Mouse (Mus musculus) neural tube, embryonic 13.5 days (tissue): ENCODE results near the gene Tent4b. TPM values are rescaled to one million over a fixed set of nuclear protein-coding genes. Genes with fewer than 3 reads are reported as not detected.
A peak's percentile ranks its signal among the peaks of the same experiment; 100 is the strongest.
"Not testable (repeated sequence)": the region's sequence is repeated elsewhere in the genome, so short reads cannot be mapped to it uniquely, and the experiment has no call there.

ENCODE experiments used
- ATAC-seq: fragments of 200-750 bp; cut with Nextera tagmentation; 2 replicates; pipeline ENCODE4 v1.8.0; 2017; ENCODE audit warnings: low read depth, mild to moderate bottlenecking, moderate TSS enrichment, moderate library complexity
- H3K27ac ChIP-seq: fragments of 300-500 bp; sonication (generic); replicated peaks from 2 replicates; pipeline ENCODE4 v1.5.1; 2015; ENCODE audit warnings: moderate library complexity, mild to moderate bottlenecking, inconsistent platforms
- H3K27me3 ChIP-seq: fragments of 300-500 bp; sonication (generic); 2 replicates; pipeline ENCODE4 v1.6.1; 2015; ENCODE audit warnings: mild to moderate bottlenecking, inconsistent platforms
- H3K36me3 ChIP-seq: fragments of 300-500 bp; sonication (generic); 2 replicates; pipeline ENCODE4 v1.6.1; 2015; ENCODE audit warnings: mild to moderate bottlenecking, inconsistent platforms
- H3K4me1 ChIP-seq: fragments of 300-500 bp; sonication (generic); replicated peaks from 2 replicates; pipeline ENCODE4 v1.6.1; 2015; ENCODE audit warnings: inconsistent platforms
- H3K4me2 ChIP-seq: fragments of 300-500 bp; sonication (generic); 2 replicates; pipeline ENCODE4 v1.6.1; 2015; ENCODE audit warnings: inconsistent platforms, mild to moderate bottlenecking, moderate library complexity
- H3K4me3 ChIP-seq: fragments of 300-500 bp; sonication (generic); 2 replicates; pipeline ENCODE4 v1.5.1; 2015; ENCODE audit warnings: mild to moderate bottlenecking, inconsistent platforms
- H3K9ac ChIP-seq: fragments of 300-500 bp; sonication (generic); 2 replicates; pipeline ENCODE4 v1.6.1; 2015; ENCODE audit warnings: moderate library complexity, mild to moderate bottlenecking, inconsistent platforms
- H3K9me3 ChIP-seq: fragments of 300-500 bp; sonication (generic); 2 replicates; pipeline ENCODE4 v1.6.1; 2016; ENCODE audit warnings: inconsistent platforms
- WGBS: fragments of 180-500 bp; shearing (Covaris S2); methylation state at CpG from one replicate; pipeline ENCODE4 v1.1.7; 2015; 5-methylcytosine and 5-hydroxymethylcytosine counted together
- polyA plus RNA-seq: library from polyadenylated mRNA; unstranded; fragments of >200 nt; fragmentation: Nextera tagmentation; extraction: Ambion mirVana; gene quantifications from 2 replicates; pipeline ENCODE4 v1.2.1, GENCODE M21; 2015

Tent4b gene
- polyA plus RNA-seq, 1 experiment from 2014 or later = 10.0 TPM

DNA sequence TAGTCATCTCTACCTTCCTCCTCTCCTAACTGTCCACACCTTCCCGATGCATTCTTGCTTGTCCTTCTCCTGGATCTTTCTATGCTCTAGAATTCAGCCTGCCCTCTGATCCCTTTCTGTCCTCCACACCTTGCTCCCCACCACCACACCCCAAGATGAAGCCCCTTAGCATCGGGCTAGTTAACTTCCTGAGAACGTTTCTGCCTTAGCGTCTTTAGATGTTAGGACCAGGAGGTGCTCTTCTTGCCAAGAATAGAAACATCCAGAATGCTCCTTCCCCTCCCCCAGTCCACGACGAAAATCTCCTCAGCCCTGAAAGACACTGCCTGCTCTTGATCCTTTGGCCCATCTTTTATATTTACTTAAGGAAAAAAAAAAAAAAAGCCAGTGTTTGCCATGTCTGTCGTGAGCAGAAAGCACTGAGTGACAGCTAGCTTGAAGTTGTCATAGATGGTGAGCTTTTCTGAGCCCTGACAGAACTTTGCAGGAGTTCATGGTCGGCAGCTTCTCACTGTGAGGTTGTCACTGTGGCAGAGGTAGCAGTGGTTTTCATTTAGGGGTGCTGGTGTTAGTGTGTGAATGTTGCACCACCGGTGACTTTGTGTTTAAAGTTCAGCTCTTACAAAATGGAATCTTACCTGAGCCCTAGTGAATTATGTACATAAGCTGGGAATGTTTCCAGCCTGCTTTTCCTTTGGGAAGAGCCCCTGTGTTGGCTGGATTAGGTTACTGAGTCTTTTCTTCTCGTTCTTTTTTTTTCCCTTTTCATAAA, 1.9 kb downstream of the Tent4b start:
- no peak for ATAC-seq
- peak overlapping the region; percentile 91 for H3K9ac ChIP-seq
- 27% methylated on average over 10 of the region's 10 CpGs for WGBS
- no peaks in the 10 kb centered on the region for H3K27me3 ChIP-seq
- peak overlapping the region; percentile 91 for H3K4me3 ChIP-seq
- no peaks in the 10 kb centered on the region for H3K9me3 ChIP-seq
- peak overlapping the region; percentile 89 for H3K4me2 ChIP-seq
- H3K4me1 ChIP-seq = peaks cover 60% of the 10 kb centered on the region
- no peak overlapping the region for H3K27ac ChIP-seq
- H3K36me3 ChIP-seq = no peaks in the 10 kb centered on the region

- no peaks in the 10 kb centered on the region for H3K36me3 ChIP-seq
- H3K4me1 ChIP-seq = peaks cover 63% of the 10 kb centered on the region
- H3K27me3 ChIP-seq = no peaks in the 10 kb centered on the region
- peak overlapping the region; percentile 91 for H3K9ac ChIP-seq
- H3K9me3 ChIP-seq = no peaks in the 10 kb centered on the region
- ATAC-seq = no peak
- peak overlapping the region; percentile 89 for H3K4me2 ChIP-seq
- H3K27ac ChIP-seq = no peak overlapping the region
- WGBS = 54% methylated on average over 3 of the region's 3 CpGs
- peak overlapping the region; percentile 91 for H3K4me3 ChIP-seq
Observed at GRCm38 (mm10) chr8:88201641-88202040, 2.6 kb downstream of the Tent4b start.

DNA sequence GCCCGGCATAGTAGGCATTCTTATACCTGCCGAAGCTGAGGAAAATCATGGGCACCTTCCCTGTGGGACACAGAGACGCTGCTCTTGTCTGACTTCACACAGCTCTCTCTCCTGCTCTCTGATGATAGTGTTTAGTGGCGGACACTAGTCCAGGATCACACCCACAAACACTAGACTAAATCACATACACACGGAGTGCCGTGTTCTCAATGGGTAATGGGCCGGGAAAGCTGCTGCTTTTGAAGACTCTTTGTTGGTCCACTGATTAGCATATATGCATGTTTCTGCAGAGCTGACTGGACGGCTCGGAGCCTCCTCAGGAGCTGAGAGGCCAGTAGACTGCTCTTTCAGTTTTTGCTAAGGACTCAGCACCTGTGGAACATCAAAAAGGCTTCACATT, 7.0 kb downstream of the Tent4b start:
- no peak overlapping the region for H3K9ac ChIP-seq
- no peak overlapping the region for H3K4me3 ChIP-seq
- peaks cover 50% of the 10 kb centered on the region for H3K4me1 ChIP-seq
- H3K27me3 ChIP-seq = no peaks in the 10 kb centered on the region
- H3K4me2 ChIP-seq = no peak overlapping the region
- WGBS = 51% methylated on average over 9 of the region's 9 CpGs
- H3K9me3 ChIP-seq = no peaks in the 10 kb centered on the region
- no peak overlapping the region for H3K27ac ChIP-seq
- 0 out of 2 replicates have a peak, but pooled peaks cover 5% of the 10 kb centered on the region for H3K36me3 ChIP-seq
- ATAC-seq = no peak

- 0 out of 2 replicates have a peak, but pooled peaks cover 5% of the 10 kb centered on the region for H3K36me3 ChIP-seq
- no peak overlapping the region for H3K4me2 ChIP-seq
- no peak overlapping the region for H3K9ac ChIP-seq
- 87% methylated on average over 7 of the region's 7 CpGs for WGBS
- no peaks in the 10 kb centered on the region for H3K27me3 ChIP-seq
- peaks cover 38% of the 10 kb centered on the region for H3K4me1 ChIP-seq
- no peak overlapping the region for H3K4me3 ChIP-seq
- no peak for ATAC-seq
- H3K27ac ChIP-seq = no peak overlapping the region
- H3K9me3 ChIP-seq = no peaks in the 10 kb centered on the region
Observed at GRCm38 (mm10) chr8:88207121-88207821, 8.3 kb downstream of the Tent4b start.

GRCm38 (mm10) chr8:88209930-88210827, 11.2 kb downstream of the Tent4b start:
- H3K4me3 ChIP-seq = not testable (repeated sequence)

GRCm38 (mm10) chr8:88221353-88221752, 22.3 kb downstream of the Tent4b start:
- H3K36me3 ChIP-seq = no peaks in the 10 kb centered on the region
- no peaks in the 10 kb centered on the region for H3K9me3 ChIP-seq
- H3K4me2 ChIP-seq = no peak overlapping the region
- no peak for ATAC-seq
- H3K27ac ChIP-seq = no peak overlapping the region
- H3K9ac ChIP-seq = no peak overlapping the region
- peaks cover 29% of the 10 kb centered on the region for H3K4me1 ChIP-seq
- no peak overlapping the region for H3K4me3 ChIP-seq
- no peaks in the 10 kb centered on the region for H3K27me3 ChIP-seq
- WGBS = 65% methylated on average over 4 of the region's 4 CpGs

More at GRCm38 (mm10) chr8:88209930-88210827, 11.2 kb downstream of the Tent4b start:
- not testable (repeated sequence) for H3K36me3 ChIP-seq, H3K9ac ChIP-seq, H3K27me3 ChIP-seq, H3K27ac ChIP-seq, H3K4me2 ChIP-seq, H3K9me3 ChIP-seq, H3K4me1 ChIP-seq, ATAC-seq
- WGBS = 90% methylated on average over 5 of the region's 6 CpGs

- 0 out of 2 replicates have a peak overlapping the region, but pooled peaks have one; percentile 31 for H3K9ac ChIP-seq
Observed at GRCm38 (mm10) chr8:88225358-88225757, 26.3 kb downstream of the Tent4b start.

DNA sequence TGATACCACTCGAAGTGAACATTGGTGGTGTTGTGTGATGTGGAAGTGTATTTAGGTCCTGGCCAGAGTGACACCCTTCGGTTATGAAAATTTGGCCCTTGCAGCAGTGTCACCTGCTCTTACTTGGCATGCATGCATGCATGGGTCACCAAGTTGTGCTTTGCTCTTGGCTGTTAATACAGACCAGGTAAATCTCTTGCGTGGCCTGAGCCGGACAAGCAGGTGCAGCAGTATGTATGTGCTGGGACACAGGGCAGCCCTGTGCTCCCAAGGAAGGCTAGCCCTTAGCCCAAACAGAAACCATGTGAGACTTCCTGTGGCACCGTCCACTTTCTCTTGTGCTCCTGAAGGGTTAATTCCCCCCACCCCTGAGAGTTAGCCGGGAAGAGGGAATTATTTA, 28.8 kb downstream of the Tent4b start:
- ATAC-seq = 0 out of 2 replicates have a peak, but pooled peaks have one; percentile 29
- Histone ChIP-seq H3K36me3 (no peaks in the 10 kb centered on the region), H3K9ac (no peak overlapping the region), H3K9me3 (no peaks in the 10 kb centered on the region), H3K27ac (peak overlapping the region; percentile 34; the same call in 1 of the 2 replicates), H3K4me1 (peaks cover 62% of the 10 kb centered on the region), H3K27me3 (no peaks in the 10 kb centered on the region), H3K4me3 (no peak overlapping the region), H3K4me2 (peak overlapping the region; percentile 2; the same call in 1 of the 2 replicates)
- WGBS = 50% methylated on average over 6 of the region's 6 CpGs

More at GRCm38 (mm10) chr8:88225358-88225757, 26.3 kb downstream of the Tent4b start:
- peak; percentile 66 for ATAC-seq
- 11% methylated on average over 5 of the region's 5 CpGs for WGBS
- Histone ChIP-seq H3K4me3 (no peak overlapping the region), H3K27ac (peak overlapping the region; percentile 84), H3K27me3 (no peaks in the 10 kb centered on the region), H3K4me2 (no peak overlapping the region), H3K4me1 (peaks cover 53% of the 10 kb centered on the region), H3K36me3 (no peaks in the 10 kb centered on the region), H3K9me3 (no peaks in the 10 kb centered on the region)

GRCm38 (mm10) chr8:88228286-88228685, 29.3 kb downstream of the Tent4b start:
- Histone ChIP-seq H3K9ac (no peak overlapping the region), H3K36me3 (no peaks in the 10 kb centered on the region), H3K27ac (peak overlapping the region; percentile 34; the same call in 1 of the 2 replicates), H3K27me3 (no peaks in the 10 kb centered on the region), H3K9me3 (no peaks in the 10 kb centered on the region), H3K4me2 (peak overlapping the region; percentile 2; the same call in 1 of the 2 replicates), H3K4me3 (no peak overlapping the region), H3K4me1 (peaks cover 67% of the 10 kb centered on the region)
- ATAC-seq = no peak
- WGBS = 36% methylated on average over 1 of the region's 1 CpGs

DNA sequence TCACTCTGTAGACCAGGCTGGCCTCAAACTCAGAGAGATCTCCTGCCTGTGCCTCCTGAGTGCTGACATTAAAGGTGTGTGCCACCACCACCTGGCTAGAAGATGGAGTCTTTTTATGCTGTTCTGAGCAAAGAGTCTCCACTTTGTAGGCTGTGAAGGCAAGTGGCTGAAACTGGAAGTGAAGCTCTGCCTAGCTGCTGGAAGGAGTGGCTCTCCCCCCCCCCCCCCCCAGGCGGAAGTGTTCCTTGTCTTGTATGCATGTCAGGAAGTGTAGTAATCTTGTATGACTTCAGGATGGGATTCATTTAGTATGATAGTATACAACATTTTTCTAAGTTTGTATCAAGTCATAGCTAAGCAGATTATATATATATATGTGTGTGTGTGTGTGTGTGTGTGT, 29.8 kb downstream of the Tent4b start:
- no peak overlapping the region for H3K9ac ChIP-seq
- peaks cover 71% of the 10 kb centered on the region for H3K4me1 ChIP-seq
- H3K9me3 ChIP-seq = no peaks in the 10 kb centered on the region
- ATAC-seq = no peak
- H3K36me3 ChIP-seq = no peaks in the 10 kb centered on the region
- H3K4me2 ChIP-seq = no peak overlapping the region
- no peak overlapping the region for H3K27ac ChIP-seq
- H3K4me3 ChIP-seq = no peak overlapping the region
- WGBS = no CpG with 5 or more reads among the region's 1 CpGs
- H3K27me3 ChIP-seq = no peaks in the 10 kb centered on the region

DNA sequence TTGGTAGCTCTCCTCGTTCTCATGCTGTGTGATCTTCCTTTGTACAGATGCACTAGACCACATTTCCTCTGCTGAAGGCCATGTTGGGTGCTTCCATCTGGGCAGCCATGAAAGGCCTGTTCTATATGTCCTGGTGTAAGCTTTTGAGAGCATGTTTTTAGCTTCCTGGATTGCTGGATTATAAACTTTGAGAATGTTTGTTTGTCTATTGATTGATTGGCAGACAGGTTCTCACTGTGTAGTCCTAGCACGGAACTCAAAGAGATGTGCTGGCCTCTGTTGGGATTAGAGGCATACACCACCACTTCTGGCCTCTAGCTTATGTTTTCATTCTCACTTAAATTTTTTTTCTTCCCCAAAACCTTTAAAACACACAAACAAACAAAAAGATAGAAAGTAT, 37.7 kb downstream of the Tent4b start:
- H3K4me2 ChIP-seq = no peak overlapping the region
- H3K4me3 ChIP-seq = no peak overlapping the region
- WGBS = 78% methylated on average over 2 of the region's 2 CpGs
- no peak overlapping the region for H3K27ac ChIP-seq
- H3K9ac ChIP-seq = no peak overlapping the region
- H3K9me3 ChIP-seq = no peaks in the 10 kb centered on the region
- H3K36me3 ChIP-seq = no peaks in the 10 kb centered on the region
- H3K4me1 ChIP-seq = peaks cover 31% of the 10 kb centered on the region
- H3K27me3 ChIP-seq = no peaks in the 10 kb centered on the region
- ATAC-seq = no peak
